Mouse (Mus musculus) lung, adult 2 months (tissue): ENCODE measurements around the gene Rpia.

Source experiments
- CTCF ChIP-seq: fragments of 200-500 bp; IDR thresholded peaks from 2 replicates; pipeline ENCODE4 v1.5.1; 2011; ENCODE audit warnings: mild to moderate bottlenecking, low read length, control low read depth; ENCODE audit not compliant: insufficient read depth
- POLR2A ChIP-seq: fragments of 200-500 bp; IDR thresholded peaks from 2 replicates; pipeline ENCODE4 v1.6.1; 2011; ENCODE audit warnings: low read depth, mild to moderate bottlenecking, control low read depth, low read length, borderline replicate concordance; ENCODE audit errors: extremely low read depth

DNA sequence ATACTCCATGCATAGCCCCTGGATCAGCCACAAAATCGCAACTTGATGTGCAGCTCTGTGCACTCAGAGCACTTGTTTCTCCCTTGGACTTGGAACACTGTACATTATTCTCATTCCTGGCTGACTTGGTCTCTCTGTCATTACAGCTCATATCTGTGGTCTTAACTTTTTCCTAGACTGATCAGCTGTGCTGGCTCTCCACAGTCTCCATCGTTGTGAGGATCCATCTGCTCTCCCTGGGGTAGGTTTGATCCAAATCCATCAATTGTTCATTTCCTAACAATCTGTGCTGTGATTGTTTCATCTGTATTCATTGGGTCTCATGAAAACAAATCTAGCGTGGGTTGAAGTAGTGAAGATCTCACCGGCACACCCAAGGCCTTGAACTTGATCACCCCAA lies 49.2 kb downstream of the Rpia start:
- TF ChIP-seq CTCF, result no peak
- no peak for TF ChIP-seq POLR2A
